Mouse (Mus musculus) T-cell, adult 2 months (primary cell): Measurements from ENCODE around the gene Il34.

Experiments used
- DNase-seq: peaks from one replicate; pipeline ENCODE4 v3.0.0; 2022; ENCODE audit warnings: low spot score

Il34 gene

DNA sequence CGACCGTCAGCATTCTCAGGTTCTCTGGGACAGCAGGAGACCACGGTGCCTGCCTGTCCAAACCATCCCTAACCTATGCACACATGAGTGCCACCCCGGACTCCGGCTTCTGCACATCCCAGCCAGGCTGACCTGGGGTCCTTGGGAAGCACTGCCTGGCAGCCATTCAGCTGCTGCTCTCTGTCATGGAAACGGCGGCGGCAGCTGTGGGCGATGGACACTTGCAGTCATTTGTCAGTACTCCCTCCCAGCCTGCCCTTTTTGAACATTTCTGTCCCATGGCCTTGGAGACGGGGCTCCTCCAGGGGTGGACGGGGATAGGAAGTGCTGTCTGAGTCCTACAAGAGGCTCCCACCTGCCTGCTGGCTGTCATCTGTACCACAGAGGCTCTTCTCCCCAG lies 97.3 kb downstream of the Il34 start:
- no peak for DNase-seq

DNA sequence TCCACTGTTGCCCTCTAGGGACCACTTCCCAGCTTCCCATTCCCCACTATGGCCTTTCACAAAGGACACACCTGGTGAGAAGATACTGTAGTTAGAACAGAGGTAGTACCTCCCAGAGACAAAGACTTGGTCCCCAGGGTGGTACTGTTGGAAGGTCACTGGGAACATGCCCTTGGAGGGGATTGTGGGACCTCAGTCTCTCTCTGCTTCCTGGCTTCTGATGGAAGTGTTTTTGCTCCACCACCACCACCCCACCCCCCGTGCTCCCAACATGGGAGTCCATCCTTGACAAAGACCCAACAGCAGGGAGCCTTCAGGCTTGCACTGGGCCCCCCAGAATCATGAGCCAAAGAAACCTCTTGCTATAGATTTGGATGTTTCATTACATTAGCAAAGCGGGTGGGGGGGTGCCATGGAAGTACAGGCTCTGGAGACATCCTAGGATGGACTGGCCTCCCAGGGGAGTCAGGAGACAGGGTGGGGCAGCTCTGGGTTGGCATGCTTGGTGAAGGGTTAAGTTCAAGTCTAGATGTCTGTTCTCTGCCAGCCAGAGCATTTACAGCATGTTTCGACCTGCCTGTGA lies 99.3 kb downstream of the Il34 start:
- no peak for DNase-seq

DNA sequence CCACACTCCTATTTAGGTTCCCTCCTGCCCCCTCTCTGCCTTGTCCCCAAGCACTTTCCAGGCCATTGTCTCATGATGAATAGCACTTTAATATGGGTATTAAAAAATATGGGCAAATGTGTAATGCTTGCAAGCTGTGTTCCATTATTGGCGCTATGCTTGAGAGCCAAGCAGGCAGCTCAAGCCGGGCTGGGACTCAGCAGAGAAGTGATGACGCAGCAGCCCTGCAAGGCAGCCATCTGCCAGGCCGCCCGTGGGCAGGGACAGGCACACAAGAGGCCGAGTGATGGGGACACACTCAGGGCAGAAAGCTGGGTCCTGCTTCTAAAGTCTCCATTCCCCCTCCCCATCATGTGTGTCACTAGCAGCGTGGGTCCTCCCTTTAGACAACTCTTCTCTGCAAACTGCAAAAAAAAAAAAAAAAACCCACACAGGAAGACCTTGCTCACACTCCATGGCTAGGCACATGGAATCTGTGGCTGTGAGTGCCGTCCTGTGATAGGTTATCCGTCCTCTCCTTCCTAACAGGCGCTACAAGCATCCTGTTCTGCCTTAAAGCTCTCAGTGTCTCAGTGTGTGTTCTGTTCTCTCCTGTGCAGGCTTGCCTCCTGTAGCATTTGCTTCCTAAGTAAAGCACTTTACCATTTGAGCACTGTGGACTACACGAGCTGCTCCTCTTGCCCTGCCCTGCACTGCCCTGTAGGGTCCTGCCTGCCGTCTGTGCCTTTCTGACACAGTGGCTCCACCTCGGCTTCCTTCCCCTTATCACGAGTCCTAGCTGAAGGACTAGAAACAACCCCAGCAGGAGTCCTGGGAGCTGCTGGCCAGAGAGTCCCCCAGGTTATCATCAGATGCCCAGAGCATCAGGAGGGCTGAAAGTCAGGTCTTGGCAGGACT lies 100.1 kb downstream of the Il34 start:
- DNase-seq, result no peak

DNA sequence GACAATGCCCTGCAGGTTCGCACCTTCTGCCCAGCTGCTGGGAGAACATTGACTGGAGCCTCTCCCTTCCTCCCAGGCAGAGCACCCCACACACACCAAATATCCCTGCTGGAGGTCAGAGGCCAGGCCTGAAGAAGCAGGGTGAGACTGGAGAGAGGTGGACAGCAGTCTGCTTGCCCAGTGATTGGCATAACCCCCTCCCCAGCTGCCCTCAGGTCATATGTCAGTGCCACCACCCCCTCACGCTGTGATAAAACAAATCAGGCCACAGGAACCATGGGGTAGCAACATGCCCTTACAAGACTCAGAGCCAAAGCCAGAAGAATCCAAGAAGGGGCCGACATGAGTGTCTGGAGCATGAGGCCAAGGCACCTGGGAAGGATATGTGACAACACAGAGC lies 101.6 kb downstream of the Il34 start:
- DNase-seq, result no peak

DNA sequence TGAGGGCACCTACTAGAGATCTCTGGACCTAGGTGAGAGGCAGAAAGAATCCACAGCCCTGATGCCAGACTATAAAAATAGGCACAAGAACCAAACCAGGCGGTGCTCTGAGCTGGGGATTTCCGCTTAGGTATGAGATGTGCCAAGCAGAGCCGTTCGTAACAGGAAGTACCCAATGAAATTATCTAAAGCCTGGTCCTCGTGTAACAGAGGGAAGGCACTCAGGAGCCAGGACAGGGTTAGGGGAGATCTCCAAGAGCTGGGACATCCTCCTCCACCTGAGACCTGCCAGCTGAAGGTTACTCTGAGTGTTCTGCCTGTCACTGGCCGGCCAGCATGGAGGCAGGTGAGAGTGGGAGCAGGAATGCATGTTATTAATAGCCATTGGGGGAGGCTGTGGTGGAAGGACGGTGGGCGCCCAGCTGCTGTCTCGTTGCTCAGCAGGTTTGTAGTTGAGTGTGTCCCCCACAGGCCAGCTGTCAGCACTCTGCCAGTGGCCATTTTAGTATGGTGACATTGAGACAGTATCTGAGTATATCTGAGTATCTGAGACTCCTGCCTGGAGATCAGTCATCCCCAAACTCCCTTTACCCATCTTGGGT lies 102.2 kb downstream of the Il34 start:
- DNase-seq, result no peak

GRCm38 (mm10) chr8:110702636-110703459 lies 102.9 kb downstream of the Il34 start:
- no peak for DNase-seq

DNA sequence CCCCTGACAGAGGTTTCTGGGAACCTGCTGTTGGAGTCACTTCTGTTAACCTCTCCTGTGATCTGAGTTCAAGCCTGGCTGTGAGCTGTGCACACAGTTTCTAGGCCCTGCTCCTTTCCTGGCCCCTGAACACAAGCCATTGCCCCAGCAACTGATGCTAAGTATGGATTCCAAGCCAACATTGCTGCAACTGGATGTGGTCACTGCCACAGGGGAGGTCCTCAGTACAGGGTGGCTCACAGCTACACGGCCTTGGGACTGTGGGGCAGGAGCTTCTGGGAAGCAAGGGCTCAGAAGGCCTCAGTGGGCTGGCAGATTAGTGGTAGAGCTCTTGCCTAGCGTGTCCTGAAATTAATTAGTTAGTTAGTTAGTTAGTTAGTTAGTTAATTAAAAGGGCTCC lies 105.2 kb downstream of the Il34 start:
- DNase-seq, result no peak

- no peak for DNase-seq
These were observed 106.2 kb downstream of the Il34 start for GRCm38 (mm10) chr8:110699501-110699900.

DNA sequence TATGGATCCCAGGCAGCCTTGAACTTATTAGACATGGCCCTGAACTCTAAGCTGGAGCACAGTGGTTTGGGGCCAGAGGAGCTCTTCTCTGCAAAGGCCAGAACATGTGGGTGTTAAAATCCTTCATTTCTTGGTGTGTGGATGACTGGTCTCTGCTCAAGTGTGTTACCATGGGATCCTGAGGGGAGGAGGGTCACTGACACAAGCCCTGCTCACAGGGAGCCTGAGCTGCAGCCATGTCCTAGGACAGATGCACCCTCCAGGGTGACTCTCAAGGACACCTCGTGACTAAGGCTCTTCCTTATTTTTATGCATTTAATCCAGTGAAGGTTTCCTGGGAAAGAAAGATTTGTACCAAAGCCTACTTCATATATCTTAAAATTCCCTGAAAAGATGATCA lies 107.6 kb downstream of the Il34 start:
- no peak for DNase-seq

DNA sequence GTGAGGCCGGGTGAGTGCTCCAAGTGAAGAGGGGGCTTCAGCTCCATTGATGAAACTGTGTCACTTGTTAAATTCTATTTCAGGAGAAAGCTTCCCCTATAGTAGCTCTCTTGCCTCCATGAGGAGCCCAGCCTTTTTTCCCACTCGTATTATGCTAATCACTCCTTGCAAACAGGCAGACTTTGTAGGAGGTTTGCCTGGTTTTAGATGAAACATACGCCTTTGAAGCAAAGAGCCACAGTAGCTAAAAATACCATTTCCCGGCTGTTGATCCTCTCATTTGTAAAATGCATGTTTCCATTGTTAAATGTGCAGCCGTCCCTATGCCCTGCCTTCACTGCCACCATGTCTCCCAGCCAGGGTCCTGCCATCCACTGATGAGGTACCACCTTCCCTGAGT lies 108.2 kb downstream of the Il34 start:
- no peak for DNase-seq

DNA sequence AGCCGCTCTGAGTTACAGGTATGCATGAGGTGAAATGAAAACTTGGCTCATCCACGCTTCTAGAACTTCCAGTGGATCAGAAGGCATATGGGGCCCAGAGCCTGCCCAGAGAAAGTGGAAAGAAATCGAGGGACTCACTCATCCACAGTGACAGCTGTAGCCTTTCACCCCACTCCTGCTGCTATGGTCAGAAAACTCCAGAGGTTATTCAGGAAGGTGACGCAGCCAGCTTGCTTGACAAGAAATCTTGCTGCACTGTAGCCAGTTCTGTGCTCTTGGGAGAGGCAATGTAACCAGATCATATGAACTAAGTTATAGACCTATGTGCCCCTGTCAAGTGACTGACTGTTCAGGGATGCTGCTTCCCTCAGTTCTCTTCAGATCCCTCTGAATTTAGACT lies 109.7 kb downstream of the Il34 start:
- DNase-seq, result no peak

DNA sequence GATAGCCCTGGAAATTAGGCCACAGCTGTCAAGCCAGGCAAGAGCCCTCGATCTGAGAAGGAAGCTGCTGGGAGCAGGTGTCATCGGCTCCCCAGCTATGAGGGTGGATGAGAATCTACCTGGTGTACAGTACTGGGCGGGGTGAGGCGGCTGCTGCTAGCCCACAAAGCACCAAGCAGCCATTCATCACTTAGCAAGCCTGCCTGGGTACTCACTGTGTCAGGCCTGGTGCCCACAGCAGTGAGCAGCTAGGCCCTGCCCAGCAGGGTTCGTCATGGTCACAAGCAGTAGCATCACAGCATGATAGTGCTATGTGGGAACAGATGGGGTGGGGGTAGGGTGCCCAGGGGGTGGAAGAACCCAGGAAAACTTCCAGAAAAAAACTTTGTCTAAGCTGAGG lies 110.3 kb downstream of the Il34 start:
- DNase-seq, result no peak

DNA sequence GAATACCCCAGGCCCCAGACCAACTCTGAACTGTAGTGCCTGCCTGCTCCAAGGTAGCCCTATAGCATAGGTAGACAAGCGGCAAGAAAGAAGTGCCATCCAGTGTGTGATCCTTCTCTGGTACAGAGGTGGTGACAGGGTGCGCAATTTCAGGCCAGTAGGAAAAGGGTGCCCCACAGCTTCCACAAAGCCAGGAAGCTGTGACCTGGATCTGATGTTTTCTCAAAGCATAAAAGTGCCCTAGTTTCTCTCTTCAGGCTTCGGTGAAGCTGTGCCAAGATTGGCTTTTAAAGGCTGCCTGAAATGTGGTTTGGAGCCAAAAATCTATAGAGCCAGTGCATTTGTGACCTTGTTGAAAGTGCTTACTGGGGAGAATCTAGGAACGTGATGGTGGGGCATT lies 110.9 kb downstream of the Il34 start:
- no peak for DNase-seq

DNA sequence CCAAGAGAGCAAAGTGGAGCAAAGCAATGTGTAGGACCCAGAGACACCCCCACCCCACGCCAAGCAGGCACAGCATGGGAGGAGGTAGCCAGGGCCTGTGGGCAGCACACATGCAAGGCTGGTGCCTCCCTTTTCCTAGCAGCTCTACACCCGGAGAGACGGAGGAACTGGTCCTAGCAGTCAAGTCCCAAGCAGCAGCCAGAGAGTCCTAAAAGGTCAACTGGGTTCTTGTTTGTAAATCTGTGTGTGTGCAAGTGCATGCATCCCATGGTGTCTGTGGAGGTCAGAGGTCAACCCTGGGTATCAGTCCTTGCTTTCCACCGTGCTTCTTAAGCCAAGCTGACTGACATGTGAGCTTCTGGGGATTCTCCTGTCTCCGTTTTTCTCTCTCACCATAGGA lies 111.5 kb downstream of the Il34 start:
- no peak for DNase-seq
